Mouse (Mus musculus) heart, adult 18-20 months (tissue): ENCODE data around the gene Il15ra. TPM values are rescaled to one million over a fixed set of nuclear protein-coding genes. Genes with fewer than 3 reads are reported as not detected.
A peak's percentile ranks its signal among the peaks of the same experiment; 100 is the strongest.

Experiments used
- DNase-seq, 2 experiments: peaks; one replicate each; pipeline ENCODE4 v3.0.0; 2021 to 2022; ENCODE audit warnings: mixed read lengths in 1 of 2
- total RNA-seq, 2 experiments: library from RNA; stranded (reverse); gene quantifications; 2 replicates each; pipeline ENCODE4 v1.2.3; 2021

Il15ra gene
- total RNA-seq, 2 experiments from 2014 or later, result 29.6 to 30.6 TPM

GRCm38 (mm10) chr2:11778087-11778823 lies 73.2 kb downstream of the Il15ra start:
- DNase-seq, result peak; percentile 89 to 91

Other genes with a start within 250 kb of the Il15ra start
- gene Pfkfb3, start 151.2 kb upstream of the Il15ra start, total RNA-seq, result 10 to 100 TPM; 11.3 to 23.2 TPM
- gene Rbm17, start 101.1 kb upstream of the Il15ra start, total RNA-seq, result 10 to 100 TPM; 56.4 to 64.0 TPM
- gene Gm17490, start 79.0 kb upstream of the Il15ra start, total RNA-seq, result not detected
- gene Il2ra, start 62.5 kb upstream of the Il15ra start, total RNA-seq, result 1 to 10 TPM in 1 of 2 experiments, under 1 TPM in 1; 0.62 to 1.2 TPM
- 10 to 100 TPM; 64.8 to 66.2 TPM for gene Fbh1, start 72.3 kb downstream of the Il15ra start, total RNA-seq
- gene Ankrd16, start 72.6 kb downstream of the Il15ra start, total RNA-seq, result 10 to 100 TPM; 15.3 to 16.7 TPM